Mouse (Mus musculus) lung, embryonic 14.5 days (tissue): ENCODE measurements around the gene Gm3383. TPM values are rescaled to one million over a fixed set of nuclear protein-coding genes. Genes with fewer than 3 reads are reported as not detected.
A peak's percentile ranks its signal among the peaks of the same experiment; 100 is the strongest.
"Not testable (repeated sequence)": the region's sequence is repeated elsewhere in the genome, so short reads cannot be mapped to it uniquely, and the experiment has no call there.

ENCODE experiments used
- ATAC-seq: fragments of 200-750 bp; cut with Nextera tagmentation; 2 replicates; pipeline ENCODE4 v1.8.0; 2017; ENCODE audit warnings: mild to moderate bottlenecking, moderate TSS enrichment, moderate library complexity; ENCODE audit not compliant: insufficient read depth
- DNase-seq: peaks from one replicate; pipeline ENCODE4 v3.0.0-alpha.2; 2015
- H3K27ac ChIP-seq: fragments of 300-500 bp; sonication (generic); 2 replicates; pipeline ENCODE4 v1.5.1; 2014; ENCODE audit warnings: low read depth, mild to moderate bottlenecking, moderate library complexity
- H3K27me3 ChIP-seq: fragments of 300-500 bp; sonication (generic); 2 replicates; pipeline ENCODE4 v1.6.1; 2014; ENCODE audit warnings: low read length, control low read depth; ENCODE audit not compliant: insufficient read depth
- H3K36me3 ChIP-seq: fragments of 300-500 bp; sonication (generic); 2 replicates; pipeline ENCODE4 v1.6.1; 2014; ENCODE audit warnings: control low read depth; ENCODE audit not compliant: insufficient read depth
- H3K4me1 ChIP-seq: fragments of 300-500 bp; sonication (generic); 2 replicates; pipeline ENCODE4 v1.6.1; 2014; ENCODE audit warnings: antibody characterized with exemption, control low read depth; ENCODE audit not compliant: insufficient read depth
- H3K4me2 ChIP-seq: fragments of 300-500 bp; sonication (generic); 2 replicates; pipeline ENCODE4 v1.6.1; 2014; ENCODE audit warnings: mild to moderate bottlenecking
- H3K4me3 ChIP-seq: fragments of 300-500 bp; sonication (generic); 2 replicates; pipeline ENCODE4 v1.5.1; 2014; ENCODE audit warnings: low read depth, low read length
- H3K9ac ChIP-seq: fragments of 300-500 bp; sonication (generic); 2 replicates; pipeline ENCODE4 v1.6.1; 2014
- H3K9me3 ChIP-seq: fragments of 300-500 bp; sonication (generic); 2 replicates; pipeline ENCODE4 v1.6.1; 2016; ENCODE audit warnings: low read depth, low read length, control low read depth
- WGBS: fragments of 180-500 bp; shearing (Covaris S2); extraction: QIAGEN DNeasy Blood & Tissue Kit; methylation state at CpG from one replicate; pipeline ENCODE4 v1.1.7; 2014; 5-methylcytosine and 5-hydroxymethylcytosine counted together
- polyA plus RNA-seq: library from polyadenylated mRNA; unstranded; fragments of >200 nt; fragmentation: Nextera tagmentation; extraction: Ambion mirVana; gene quantifications from 2 replicates; pipeline ENCODE4 v1.2.1, GENCODE M21; 2014

The Gm3383 gene
- 0.53 and 1.0 TPM in 2 replicates for polyA plus RNA-seq

GRCm38 (mm10) chr14:5807882-5808281 lies at the start of gene Gm3383:
Gm3383 (minus strand) TSS chr14:5807982.
- WGBS: no CpG with 5 or more reads among the region's 3 CpGs
- not testable (repeated sequence) for H3K27me3 ChIP-seq, H3K9ac ChIP-seq, ATAC-seq, H3K4me1 ChIP-seq, DNase-seq, H3K9me3 ChIP-seq, H3K36me3 ChIP-seq, H3K4me3 ChIP-seq, H3K27ac ChIP-seq, H3K4me2 ChIP-seq

GRCm38 (mm10) chr14:5855911-5856310 lies 48.1 kb upstream of the Gm3383 start:
- H3K4me1 ChIP-seq, H3K4me2 ChIP-seq, ATAC-seq, H3K9me3 ChIP-seq, H3K27ac ChIP-seq, H3K36me3 ChIP-seq, H3K9ac ChIP-seq, H3K4me3 ChIP-seq, H3K27me3 ChIP-seq, DNase-seq: not testable (repeated sequence)
- WGBS: 71% methylated on average over 3 of the region's 3 CpGs

- not testable (repeated sequence) for H3K36me3 ChIP-seq, DNase-seq, H3K9me3 ChIP-seq, ATAC-seq, H3K9ac ChIP-seq, H3K27me3 ChIP-seq, H3K4me2 ChIP-seq, H3K4me3 ChIP-seq, H3K4me1 ChIP-seq, H3K27ac ChIP-seq
- no CpG with 5 or more reads among the region's 3 CpGs for WGBS
Observed at GRCm38 (mm10) chr14:5830229-5830628, 22.4 kb upstream of the Gm3383 start, which contains the start of gene Gm3424. Gm3424 (minus strand) TSS chr14:5830329.

- H3K27ac ChIP-seq, H3K27me3 ChIP-seq, H3K36me3 ChIP-seq, H3K9me3 ChIP-seq, H3K9ac ChIP-seq, DNase-seq, H3K4me3 ChIP-seq, H3K4me1 ChIP-seq, H3K4me2 ChIP-seq: not testable (repeated sequence)
- no CpG with 5 or more reads among the region's 47 CpGs for WGBS
- peak; percentile 62; the same call in 1 of the 2 replicates for ATAC-seq
Observed at GRCm38 (mm10) chr14:5812699-5813356, 5.0 kb upstream of the Gm3383 start.

GRCm38 (mm10) chr14:5741477-5741876 lies 66.3 kb downstream of the Gm3383 start, which contains the start of gene Gm3373:
Gm3373 (minus strand) TSS chr14:5741577.
- WGBS: no CpG with 5 or more reads among the region's 37 CpGs

GRCm38 (mm10) chr14:5687357-5687756 lies 120.4 kb downstream of the Gm3383 start, which contains the start of gene Gm9603:
Gm9603 (minus strand) TSS chr14:5687457.
- not testable (repeated sequence) for H3K4me1 ChIP-seq, H3K9ac ChIP-seq, H3K4me2 ChIP-seq, H3K36me3 ChIP-seq, ATAC-seq, H3K4me3 ChIP-seq, H3K27ac ChIP-seq, H3K9me3 ChIP-seq, H3K27me3 ChIP-seq, DNase-seq
- no CpG with 5 or more reads among the region's 2 CpGs for WGBS

More at GRCm38 (mm10) chr14:5741477-5741876, 66.3 kb downstream of the Gm3383 start, which contains the start of gene Gm3373:
- H3K4me1 ChIP-seq, H3K36me3 ChIP-seq, H3K27me3 ChIP-seq, H3K4me2 ChIP-seq, H3K4me3 ChIP-seq, DNase-seq, ATAC-seq, H3K9me3 ChIP-seq, H3K9ac ChIP-seq, H3K27ac ChIP-seq: not testable (repeated sequence)

GRCm38 (mm10) chr14:5632928-5633327 lies 174.9 kb downstream of the Gm3383 start, which contains the start of gene Gm8265:
Gm8265 (minus strand) TSS chr14:5633028.
- not testable (repeated sequence) for H3K9ac ChIP-seq, H3K4me3 ChIP-seq, H3K4me1 ChIP-seq, DNase-seq, ATAC-seq, H3K9me3 ChIP-seq, H3K36me3 ChIP-seq, H3K4me2 ChIP-seq, H3K27me3 ChIP-seq, H3K27ac ChIP-seq
- WGBS: no CpG with 5 or more reads among the region's 1 CpGs

Other genes starting within 250 kb of the Gm3383 start
- gene Gm8265, start 175.0 kb downstream of the Gm3383 start, polyA plus RNA-seq: not detected in 2 replicates
- gene Gm9603, start 120.5 kb downstream of the Gm3383 start, polyA plus RNA-seq: not detected in 2 replicates
- 0.68 TPM in 1 of 2 replicates, not detected in the other for gene Gm3373, start 66.4 kb downstream of the Gm3383 start, polyA plus RNA-seq
- not detected in 2 replicates for gene Gm3424, start 22.3 kb upstream of the Gm3383 start, polyA plus RNA-seq
- gene Gm8237, start 72.4 kb upstream of the Gm3383 start, polyA plus RNA-seq: 0.15 and 0.28 TPM in 2 replicates
- 0.46 and 0.62 TPM in 2 replicates for gene Gm3248, start 153.8 kb upstream of the Gm3383 start, polyA plus RNA-seq
- not detected in 2 replicates for gene Gm3453, start 171.2 kb upstream of the Gm3383 start, polyA plus RNA-seq